Mouse (Mus musculus) retina, adult 2 months (tissue): Measurements from ENCODE around the gene Abl1.
"Not testable (repeated sequence)": the region's sequence is repeated elsewhere in the genome, so short reads cannot be mapped to it uniquely, and the experiment has no call there.

ENCODE experiments used
- DNase-seq: peaks from one replicate; pipeline ENCODE4 v3.0.0-alpha.2; 2012; ENCODE audit warnings: low read depth, low spot score

Gene Abl1

GRCm38 (mm10) chr2:31688074-31688925 lies at the start of gene Abl1:
TSS of gene Abl1 (plus strand) at chr2:31688376.
- peak; percentile 90 for DNase-seq

- DNase-seq, result no peak
These were observed 49.4 kb upstream of the Abl1 start for GRCm38 (mm10) chr2:31638581-31639465.

DNA sequence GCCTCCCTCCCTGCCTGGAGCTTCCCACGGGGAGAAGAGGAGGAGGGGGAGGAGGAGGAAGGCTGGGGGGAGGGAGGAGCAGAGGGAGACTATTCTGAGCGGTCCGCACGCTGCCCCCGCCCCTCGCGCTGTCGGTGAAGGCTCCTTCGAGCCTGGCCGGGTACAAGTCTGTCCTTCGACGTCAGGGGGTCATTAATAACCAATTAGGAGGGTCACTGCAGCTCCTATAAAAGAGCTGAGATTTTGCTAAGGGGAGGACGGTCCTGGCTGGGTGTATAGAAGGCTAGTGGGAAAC lies 48.8 kb upstream of the Abl1 start:
- DNase-seq, result no peak

- no peak for DNase-seq
These were observed 48.1 kb upstream of the Abl1 start, which contains the start of gene Prdm12 for GRCm38 (mm10) chr2:31639901-31640608. TSS of gene Prdm12 (plus strand) at chr2:31640037.

DNA sequence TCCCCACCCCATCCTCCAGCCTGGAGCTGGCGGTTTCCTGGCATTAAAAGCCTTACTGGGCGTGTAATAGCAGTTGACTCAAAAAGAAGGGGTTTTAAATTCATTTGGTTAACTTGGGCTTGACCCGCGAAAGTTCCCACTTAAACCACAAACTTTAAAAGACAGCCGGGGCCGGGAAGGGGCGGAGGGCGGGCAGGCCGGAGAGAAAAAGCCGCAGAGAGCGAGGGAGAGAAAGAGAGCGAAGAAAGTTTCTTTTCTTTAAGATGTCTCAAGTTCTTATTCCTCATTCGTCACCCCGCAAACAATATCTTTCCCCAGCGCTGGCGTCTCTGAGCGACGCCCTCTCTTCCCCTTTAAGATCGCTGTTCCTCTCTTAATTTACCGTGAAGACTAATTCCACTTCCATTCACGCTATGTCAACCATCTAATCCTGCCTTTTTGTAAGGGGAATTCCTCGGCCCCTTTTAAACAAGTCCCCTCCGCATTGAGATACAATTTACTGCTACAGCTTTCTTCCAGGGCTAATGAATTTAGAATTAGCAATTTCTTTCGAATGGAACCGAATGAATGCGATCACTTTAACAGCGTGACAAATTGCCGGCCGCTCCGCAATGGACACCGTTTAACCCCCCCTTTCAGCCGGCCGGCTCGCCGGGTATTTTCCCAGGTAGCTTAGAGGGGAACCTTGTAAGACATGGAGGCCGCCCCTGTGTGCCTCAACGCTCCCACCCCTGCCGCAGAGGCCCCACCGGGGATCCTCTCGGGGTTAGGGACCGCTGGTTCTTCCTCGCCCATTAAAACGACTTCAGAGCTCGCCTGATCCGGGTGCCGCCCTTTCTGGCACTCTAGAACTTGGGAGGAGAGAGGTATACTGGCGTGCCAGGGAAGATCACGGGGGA lies 47.3 kb upstream of the Abl1 start:
- no peak for DNase-seq

DNA sequence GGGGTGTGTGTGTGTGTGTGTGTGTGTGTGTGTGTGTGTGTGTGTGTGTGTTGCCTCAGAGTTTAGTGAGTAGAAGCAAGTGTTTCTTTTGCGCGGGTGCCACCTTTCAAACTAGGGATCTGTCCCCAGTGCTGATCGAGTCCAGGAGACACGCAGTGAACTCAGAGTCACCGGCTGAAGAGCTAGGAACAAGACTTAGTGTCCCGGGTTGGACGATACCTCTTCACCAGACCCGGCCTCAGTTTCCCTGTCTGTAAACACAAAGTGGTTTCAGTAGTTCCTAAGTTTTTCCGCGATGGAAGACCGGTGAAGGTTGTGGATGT lies 46.7 kb upstream of the Abl1 start:
- no peak for DNase-seq

- no peak for DNase-seq
These were observed 46.2 kb upstream of the Abl1 start for GRCm38 (mm10) chr2:31641929-31642328.

DNA sequence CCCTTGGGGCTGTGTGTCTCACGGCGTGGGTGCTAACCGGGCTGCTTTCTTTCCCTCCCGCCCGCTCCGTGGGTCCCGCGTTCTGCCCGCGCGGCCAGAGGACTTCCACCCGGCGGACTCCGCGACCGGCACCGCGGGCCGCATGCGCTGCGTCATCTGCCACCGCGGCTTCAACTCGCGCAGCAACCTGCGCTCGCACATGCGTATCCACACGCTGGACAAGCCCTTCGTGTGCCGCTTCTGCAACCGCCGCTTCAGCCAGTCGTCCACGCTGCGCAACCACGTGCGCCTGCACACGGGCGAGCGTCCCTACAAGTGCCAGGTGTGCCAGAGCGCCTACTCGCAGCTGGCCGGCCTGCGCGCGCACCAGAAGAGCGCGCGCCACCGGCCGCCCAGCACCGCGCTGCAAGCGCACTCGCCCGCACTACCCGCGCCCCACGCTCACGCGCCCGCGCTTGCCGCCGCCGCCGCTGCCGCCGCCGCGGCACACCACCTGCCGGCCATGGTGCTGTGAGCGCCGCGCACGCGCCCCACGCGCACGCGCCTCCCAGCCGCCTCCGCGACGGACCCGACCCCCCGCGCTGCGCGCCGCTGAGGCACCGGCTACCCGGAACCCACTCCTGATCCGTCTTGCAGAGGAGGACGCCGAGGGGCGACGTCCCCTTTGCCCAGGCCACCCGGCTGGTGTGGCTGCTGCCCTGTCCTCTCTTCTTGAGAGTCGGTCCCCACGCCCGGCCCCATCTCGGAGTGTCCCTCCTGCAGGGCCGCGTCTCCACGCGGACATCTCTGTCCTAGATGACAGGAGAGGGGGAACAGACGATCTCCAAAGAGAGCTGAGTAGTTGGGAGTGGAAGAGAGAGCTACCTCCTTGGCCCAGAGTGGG lies 34.0 kb upstream of the Abl1 start:
- DNase-seq, result no peak

DNA sequence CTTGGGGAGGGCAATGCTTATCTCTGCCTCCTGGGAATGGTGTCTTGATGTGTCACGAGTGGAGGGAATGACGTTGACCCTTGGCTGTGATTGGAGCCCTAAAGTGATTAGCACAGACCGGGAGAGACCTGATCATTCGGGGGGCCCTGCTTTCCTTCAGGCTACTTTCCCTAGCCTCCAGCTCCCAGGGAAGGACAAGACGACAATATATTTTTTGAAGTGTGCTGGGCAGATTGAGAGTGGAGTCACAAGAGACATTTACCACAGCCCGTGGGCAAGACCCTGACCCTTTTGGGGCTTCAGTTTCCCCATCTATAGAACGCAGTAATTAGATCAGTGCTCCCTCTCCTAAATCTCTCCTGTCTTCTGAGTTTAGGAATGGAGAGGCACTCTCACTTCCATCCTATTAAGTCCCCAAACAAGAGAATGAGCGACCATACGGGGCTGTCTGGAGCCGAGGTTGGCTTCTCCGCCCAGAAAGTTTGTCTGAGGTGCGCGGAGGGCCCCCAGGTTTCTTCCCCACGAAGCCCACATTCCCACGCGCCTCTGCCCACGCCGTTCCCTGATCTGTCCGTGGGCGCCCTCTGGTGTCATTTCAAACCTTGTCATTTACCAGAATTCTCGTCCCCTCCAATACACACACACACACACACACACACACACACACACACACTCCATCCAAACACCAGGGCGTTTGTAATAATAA lies 33.2 kb upstream of the Abl1 start:
- DNase-seq, result peak; percentile 41

DNA sequence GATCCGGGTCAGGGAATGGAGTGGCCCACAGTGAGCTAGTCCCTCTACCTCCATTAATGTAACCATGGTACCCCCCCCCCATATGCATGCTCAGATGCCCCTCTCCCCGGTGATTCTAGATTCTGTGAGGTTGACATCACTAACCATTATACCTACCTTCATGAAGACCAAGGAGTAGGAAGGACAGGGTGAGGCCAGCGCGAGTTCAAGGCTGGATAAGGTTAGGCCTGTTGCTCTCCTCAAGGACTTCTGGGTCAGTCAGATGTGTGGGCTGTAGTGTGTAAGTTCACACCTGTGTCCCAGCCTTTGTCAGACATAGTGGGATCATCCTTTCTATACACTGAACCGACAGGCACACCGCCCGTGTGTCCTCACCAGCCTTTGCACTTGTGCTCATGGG lies 31.8 kb upstream of the Abl1 start:
- no peak for DNase-seq

- DNase-seq, result no peak
These were observed 25.0 kb upstream of the Abl1 start for GRCm38 (mm10) chr2:31662939-31663803.

GRCm38 (mm10) chr2:31663804-31664180 lies 24.4 kb upstream of the Abl1 start:
- no peak for DNase-seq

- DNase-seq, result no peak
These were observed 20.8 kb upstream of the Abl1 start for GRCm38 (mm10) chr2:31667332-31667731.

DNA sequence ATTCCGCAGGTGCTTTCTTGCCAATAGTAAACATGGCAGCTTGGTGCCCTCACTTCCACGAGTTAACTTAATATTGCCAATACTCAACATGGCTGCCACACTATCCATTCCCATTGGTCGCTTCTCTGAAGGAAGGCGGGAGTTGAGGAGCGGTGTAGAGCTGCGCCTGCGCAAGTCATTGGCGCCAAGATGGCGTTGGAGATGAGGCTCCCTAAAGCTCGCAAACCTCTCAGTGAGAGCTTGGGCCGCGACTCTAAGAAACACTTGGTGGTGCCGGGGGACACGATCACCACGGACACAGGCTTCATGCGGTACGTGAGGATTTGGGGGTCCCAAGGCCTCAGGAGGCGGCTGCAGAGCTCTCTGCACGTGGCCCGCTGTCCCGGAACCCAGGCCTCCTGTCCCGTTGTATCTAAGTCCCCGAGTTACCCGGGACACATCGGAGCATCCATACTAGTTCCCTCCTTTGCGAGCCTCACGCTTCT lies 17.6 kb upstream of the Abl1 start, which contains the start of gene Exosc2:
Gene Exosc2 (plus strand): TSS at position 165 of the 485 bp plus-strand sequence.
- peak; percentile 93 for DNase-seq

DNA sequence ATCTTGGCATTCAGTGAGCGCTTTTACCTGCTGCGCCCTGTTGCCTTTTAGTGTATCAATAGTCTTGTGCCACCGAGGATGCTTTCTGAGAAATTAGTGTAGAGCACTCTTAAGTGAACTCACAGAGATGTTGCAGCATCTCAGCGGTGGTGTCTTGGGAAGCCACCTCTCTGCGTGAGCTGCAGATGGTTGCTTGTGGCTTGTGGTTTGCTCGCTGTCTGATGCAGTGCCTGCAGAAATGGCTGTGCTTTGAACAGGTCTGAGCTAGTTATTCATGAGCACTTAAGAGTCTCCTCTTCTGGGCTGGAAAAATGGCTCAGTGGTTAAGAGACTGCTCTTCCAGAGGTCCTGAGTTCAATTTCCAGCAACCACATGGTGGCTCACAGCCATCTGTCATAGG lies 9.5 kb upstream of the Abl1 start:
- no peak for DNase-seq

GRCm38 (mm10) chr2:31681051-31681707 lies 7.0 kb upstream of the Abl1 start:
- DNase-seq, result not testable (repeated sequence)

GRCm38 (mm10) chr2:31681731-31682235 lies 6.4 kb upstream of the Abl1 start:
- DNase-seq, result no peak

DNA sequence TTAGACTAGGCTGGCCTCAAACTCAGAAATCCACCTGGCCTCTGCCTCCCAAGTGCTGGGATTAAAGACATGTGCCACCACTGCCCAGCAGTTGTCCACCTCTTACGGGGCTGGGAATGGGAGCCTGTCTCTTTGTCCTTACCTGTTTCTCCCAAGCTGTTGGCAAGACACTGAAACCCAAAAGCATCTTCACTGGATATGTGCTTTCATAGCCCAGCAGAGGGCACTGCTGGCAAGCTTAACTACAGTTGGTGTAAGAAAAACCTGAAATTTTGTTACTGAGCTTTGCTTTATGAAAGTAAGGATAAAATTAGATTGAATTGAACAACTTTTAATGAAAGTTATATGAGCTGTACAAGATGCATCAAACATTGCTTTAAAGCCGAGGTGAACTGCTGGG lies 4.5 kb upstream of the Abl1 start:
- peak; percentile 37 for DNase-seq
